Mouse (Mus musculus) activated CD4-positive, CD25-positive, alpha-beta regulatory T cell, adult 4 months (primary cell): ENCODE results near the gene Clec18a. TPM values are rescaled to one million over a fixed set of nuclear protein-coding genes. Genes with fewer than 3 reads are reported as not detected.

ENCODE experiments used
- polyA plus RNA-seq, 2 experiments: library from polyadenylated mRNA; unstranded; fragments of 100-300 nt; shearing (Covaris generic); gene quantifications; one replicate each; pipeline ENCODE4 v1.2.1; 2017

Clec18a gene
- polyA plus RNA-seq, 2 experiments from 2014 or later: not detected

Other genes starting within 250 kb of the Clec18a start
- gene Cog4, start 245.8 kb downstream of the Clec18a start, polyA plus RNA-seq: 10 to 100 TPM; 52.3 to 53.6 TPM
- 10 to 100 TPM; 79.7 to 89.2 TPM for gene Sf3b3, start 245.6 kb downstream of the Clec18a start, polyA plus RNA-seq
- 1 to 10 TPM; 1.9 to 2.3 TPM for gene Fuk, start 189.9 kb downstream of the Clec18a start, polyA plus RNA-seq
- gene St3gal2, start 172.5 kb downstream of the Clec18a start, polyA plus RNA-seq: 10 to 100 TPM in 1 of 2 experiments, 1 to 10 TPM in 1; 8.7 to 10.1 TPM
- gene Ddx19a, start 94.6 kb downstream of the Clec18a start, polyA plus RNA-seq: 10 to 100 TPM; 13.2 to 14.0 TPM
- gene Ddx19b, start 60.7 kb downstream of the Clec18a start, polyA plus RNA-seq: 1 to 10 TPM; 6.5 to 8.2 TPM
- 10 to 100 TPM; 14.0 to 20.3 TPM for gene Aars, start 59.3 kb downstream of the Clec18a start, polyA plus RNA-seq
- gene Exosc6, start 36.1 kb downstream of the Clec18a start, polyA plus RNA-seq: not detected
- gene Pdpr, start 2.2 kb upstream of the Clec18a start, polyA plus RNA-seq: 1 to 10 TPM; 8.0 to 8.6 TPM
- 10 to 100 TPM; 28.3 to 28.7 TPM for gene Glg1, start 166.8 kb upstream of the Clec18a start, polyA plus RNA-seq
- gene Rfwd3, start 207.8 kb upstream of the Clec18a start, polyA plus RNA-seq: 10 to 100 TPM; 26.8 to 30.2 TPM
- gene Mlkl, start 245.8 kb upstream of the Clec18a start, polyA plus RNA-seq: 1 to 10 TPM; 5.4 to 7.8 TPM